Mouse (Mus musculus) macrophage (primary cell): ENCODE results near the gene Pus3. TPM values are rescaled to one million over a fixed set of nuclear protein-coding genes. Genes with fewer than 3 reads are reported as not detected.

Experiments
- polyA plus RNA-seq: library from polyadenylated mRNA; stranded (reverse); fragments of 250-400 nt; gene quantifications from 3 replicates; pipeline ENCODE4 v1.2.4, GENCODE M21; 2018; ENCODE audit warnings: inconsistent platforms

The Pus3 gene
- polyA plus RNA-seq, 1 experiment from 2014 or later = 8.5 TPM

Other genes with a start within 250 kb of the Pus3 start
- 0.12 to 0.35 TPM (median 0.14 TPM) in 3 replicates for gene Cdon, start 137.5 kb upstream of the Pus3 start, polyA plus RNA-seq
- not detected in 3 replicates for gene Gm1113, start 40.3 kb upstream of the Pus3 start, polyA plus RNA-seq
- not detected in 3 replicates for gene Ddx25, start 67 bp upstream of the Pus3 start, polyA plus RNA-seq
- gene Pate2, start 11.7 kb downstream of the Pus3 start, polyA plus RNA-seq = 0.23 TPM in 1 of 3 replicates, not detected in the others
- 1.7 to 3.0 TPM (median 2.2 TPM) in 3 replicates for gene Hyls1, start 11.8 kb downstream of the Pus3 start, polyA plus RNA-seq
- gene Pate4, start 53.3 kb downstream of the Pus3 start, polyA plus RNA-seq = not detected in 3 replicates
- gene Pate3, start 89.6 kb downstream of the Pus3 start, polyA plus RNA-seq = not detected in 3 replicates
- not detected in 3 replicates for gene Pate1, start 128.8 kb downstream of the Pus3 start, polyA plus RNA-seq
- gene Gm17677, start 182.5 kb downstream of the Pus3 start, polyA plus RNA-seq = not detected in 3 replicates
- gene Gm17727, start 219.5 kb downstream of the Pus3 start, polyA plus RNA-seq = not detected in 3 replicates
- gene Gm27235, start 231.5 kb downstream of the Pus3 start, polyA plus RNA-seq = not detected in 3 replicates
- not detected in 3 replicates for gene D730048I06Rik, start 231.5 kb downstream of the Pus3 start, polyA plus RNA-seq